Mouse (Mus musculus): ENCODE measurements at regions not wholly inside any gene's neighbourhood (a gene's known extent, or its start where the extent isn't known, plus 50 kb on each side); places are given as distances from the start of the nearest gene placed in this dataset.

DNA sequence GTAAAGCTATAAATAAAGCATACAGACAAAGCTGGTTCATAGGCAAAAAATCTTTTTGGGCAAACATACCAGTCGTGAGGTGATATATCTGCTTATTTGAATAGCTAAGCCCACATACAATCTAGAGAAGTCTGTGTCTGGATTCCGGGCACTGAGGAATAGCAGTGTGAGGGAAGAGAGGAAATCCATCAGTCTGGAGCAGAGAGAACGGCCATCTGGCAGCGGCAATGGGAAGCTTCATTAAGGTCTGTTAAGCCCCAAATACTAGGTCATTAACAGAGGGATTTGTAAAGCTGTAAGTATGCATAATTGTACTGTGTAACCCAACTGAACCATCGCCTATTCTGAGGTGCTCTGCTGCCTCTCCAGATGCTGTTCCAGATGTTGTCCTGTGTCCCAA lies 191.6 kb upstream of the Trpc7 start:
- TF ChIP-seq E2F4 (IDR thresholded peaks at IDR 0.05; ENCODE audit: insufficient read depth) (no peak), CEBPB (IDR thresholded peaks at IDR 0.05; ENCODE audit: insufficient read depth, poor library complexity, severe bottlenecking) (no peak), POLR2A (IDR thresholded peaks at IDR 0.05; ENCODE audit: insufficient read length, low read depth) (no peak), USF1 (IDR thresholded peaks at IDR 0.05; ENCODE audit: low read depth) (no peak), MYOG (IDR thresholded peaks at IDR 0.05; ENCODE audit: control insufficient read depth in 1 of 3, insufficient read depth in 1 of 3, insufficient read length in 2 of 3, low read depth in 2 of 3) (no peak), MAX (IDR thresholded peaks at IDR 0.05; ENCODE audit: low read depth) (no peak), SRF (IDR thresholded peaks at IDR 0.05; ENCODE audit: control insufficient read depth, insufficient read length, low read depth) (no peak), MYOD1 (IDR thresholded peaks at IDR 0.05; ENCODE audit: control insufficient read depth in 1 of 3, insufficient read length in 2 of 3, low read depth in 2 of 3) (no peak), POLR2AphosphoS2 (IDR thresholded peaks at IDR 0.05; ENCODE audit: insufficient read length, low read depth) (no peak)
